Mouse (Mus musculus) pancreas, adult 10 weeks (tissue): Measurements from ENCODE around the gene Mtrr. TPM values are rescaled to one million over a fixed set of nuclear protein-coding genes. Genes with fewer than 3 reads are reported as not detected.

Experiments used
- polyA plus RNA-seq: library from polyadenylated mRNA; stranded (reverse); fragments of 350-450 nt; fragmentation: Illumina TruSeq; extraction: RNeasy Lipid Tissue Mini Kit (QIAGEN cat#74804); gene quantifications from one replicate; pipeline ENCODE4 v1.2.3, GENCODE M21; 2015; ENCODE audit warnings: low read depth, low replicate concordance; ENCODE audit not compliant: insufficient read depth

Gene Mtrr
- 1.8 TPM for polyA plus RNA-seq

GRCm38 (mm10) chr13:68581747-68582516 lies at the start of gene Mtrr, which contains the start of gene Fastkd3:
Gene Mtrr, minus strand, starts transcription at chr13:68582149.
Gene Fastkd3, plus strand, starts transcription at chr13:68582234.

GRCm38 (mm10) chr13:68597199-68597598 lies 15.2 kb upstream of the Mtrr start, which contains the start of gene 1700001L19Rik:
Gene 1700001L19Rik, plus strand, starts transcription at chr13:68597421.

Other genes with a start within 250 kb of the Mtrr start
- gene Fastkd3, start 85 bp upstream of the Mtrr start, polyA plus RNA-seq, result 9.0 TPM
- gene 1700001L19Rik, start 15.3 kb upstream of the Mtrr start, polyA plus RNA-seq, result not detected